Mouse (Mus musculus): ENCODE measurements at regions not wholly inside any gene's neighbourhood (a gene's known extent, or its start where the extent isn't known, plus 50 kb on each side); places are given as distances from the start of the nearest gene placed in this dataset.

DNA sequence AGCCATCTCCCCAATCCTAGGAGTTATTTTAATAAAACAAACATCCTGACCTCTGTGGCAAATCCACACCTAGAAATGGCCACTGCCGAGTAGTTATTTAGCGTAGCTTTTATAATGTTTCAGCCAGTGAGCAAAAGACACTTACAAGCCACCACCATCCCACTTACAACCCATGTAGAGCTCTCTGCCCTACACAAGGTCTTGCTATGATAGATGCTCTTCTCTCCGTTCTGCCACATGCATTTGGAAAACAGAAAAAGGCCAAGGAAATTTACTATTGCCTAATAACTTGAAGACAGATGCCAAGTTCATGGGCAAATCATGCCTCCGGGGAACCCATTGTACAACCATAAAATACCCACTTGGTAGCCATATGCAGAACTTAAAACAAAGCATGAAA lies 296.5 kb downstream of the Maf start:
- TF ChIP-seq CTCF (conservative IDR thresholded peaks at IDR 0.05; ENCODE audit: low read length): no peak
- TF ChIP-seq NANOG (IDR thresholded peaks at IDR 0.05; ENCODE audit: borderline replicate concordance, low read length): no peak
- no peak for TF ChIP-seq POU5F1 (IDR thresholded peaks at IDR 0.05; ENCODE audit: borderline replicate concordance, low read length)
